Mouse (Mus musculus): ENCODE results near the gene Pde4b. TPM values are rescaled to one million over a fixed set of nuclear protein-coding genes. Genes with fewer than 3 reads are reported as not detected.
A peak's percentile ranks its signal among the peaks of the same experiment; 100 is the strongest.

Gene Pde4b
- polyA plus RNA-seq, 1 experiment from 2014 or later, result 32.1 TPM

DNA sequence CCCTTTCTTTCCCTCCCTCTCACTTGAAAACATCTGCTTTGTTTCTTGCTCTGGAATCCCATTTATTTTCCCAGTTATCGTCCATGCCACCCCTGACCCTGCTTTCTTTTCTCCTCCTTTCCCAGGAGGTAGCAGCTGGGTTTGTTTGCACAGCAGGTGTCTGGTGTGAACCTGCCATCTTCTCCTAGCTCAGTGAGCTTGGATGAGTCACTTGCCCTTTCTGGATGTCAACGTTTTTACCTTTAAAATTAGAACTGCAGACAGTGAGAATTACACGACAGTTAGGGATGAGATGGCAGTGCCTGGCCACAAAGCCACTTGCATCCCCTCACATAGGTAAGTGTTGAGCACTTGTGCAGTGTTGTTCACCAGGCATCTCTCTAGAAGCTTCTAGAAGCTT lies 84.3 kb downstream of the Pde4b start:
- ATAC-seq, result no peak
- Histone ChIP-seq H3K36me3 (ENCODE audit: control insufficient read depth, insufficient read depth) (no peaks in the 10 kb centered on the region), H3K4me3 (replicated peaks; ENCODE audit: low read length) (no peak overlapping the region), H3K27me3 (replicated peaks; ENCODE audit: control insufficient read depth, insufficient read depth, low read length) (no peaks in the 10 kb centered on the region), H3K4me2 (ENCODE audit: low read length) (no peak overlapping the region), H3K4me1 (replicated peaks; ENCODE audit: control insufficient read depth, insufficient read depth, low read length) (no peaks in the 10 kb centered on the region), H3K9me3 (ENCODE audit: control insufficient read depth, low read length) (no peaks in the 10 kb centered on the region), H3K9ac (replicated peaks; ENCODE audit: low read depth, low read length) (no peak overlapping the region), H3K27ac (ENCODE audit: low read length) (no peak overlapping the region)
- 53% methylated on average over 3 of the region's 3 CpGs for WGBS

GRCm38 (mm10) chr4:102172711-102173213 lies 85.4 kb downstream of the Pde4b start:
- H3K9ac ChIP-seq (replicated peaks; ENCODE audit: low read depth, low read length), result no peak overlapping the region

DNA sequence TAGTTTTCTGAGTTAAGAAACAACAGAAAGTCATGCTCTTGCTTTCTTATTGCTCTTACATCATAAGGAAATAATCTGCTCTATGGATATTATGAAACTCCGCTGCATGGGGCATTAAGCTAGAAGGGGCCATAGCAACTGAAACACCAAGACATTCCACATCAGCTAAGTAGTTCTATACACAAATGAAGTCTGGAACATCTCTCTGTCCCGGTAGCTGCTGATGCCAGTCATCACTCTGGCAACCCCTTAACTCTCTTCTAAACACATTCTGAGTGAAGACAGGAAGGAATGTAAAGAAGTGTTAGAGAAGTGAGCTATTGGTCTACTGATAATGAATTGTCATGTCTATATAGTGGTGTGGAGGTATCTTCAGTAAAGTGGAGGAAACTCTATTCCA lies 88.6 kb downstream of the Pde4b start:
- H3K4me1 ChIP-seq (replicated peaks; ENCODE audit: control insufficient read depth, insufficient read depth, low read length), result no peaks in the 10 kb centered on the region
- H3K27ac ChIP-seq (ENCODE audit: low read length), result no peak overlapping the region
- no peak overlapping the region for H3K4me3 ChIP-seq (replicated peaks; ENCODE audit: low read length)
- no peak overlapping the region for H3K9ac ChIP-seq (replicated peaks; ENCODE audit: low read depth, low read length)
- H3K4me2 ChIP-seq (ENCODE audit: low read length), result no peak overlapping the region
- no peak for ATAC-seq
- H3K36me3 ChIP-seq (ENCODE audit: control insufficient read depth, insufficient read depth), result no peaks in the 10 kb centered on the region
- no peaks in the 10 kb centered on the region for H3K9me3 ChIP-seq (ENCODE audit: control insufficient read depth, low read length)
- H3K27me3 ChIP-seq (replicated peaks; ENCODE audit: control insufficient read depth, insufficient read depth, low read length), result no peaks in the 10 kb centered on the region
- 88% methylated on average over 2 of the region's 2 CpGs for WGBS

More at GRCm38 (mm10) chr4:102172711-102173213, 85.4 kb downstream of the Pde4b start:
- H3K27ac ChIP-seq (ENCODE audit: low read length), result no peak overlapping the region
- no peak overlapping the region for H3K4me2 ChIP-seq (ENCODE audit: low read length)
- no peak overlapping the region for H3K4me3 ChIP-seq (replicated peaks; ENCODE audit: low read length)
- H3K27me3 ChIP-seq (replicated peaks; ENCODE audit: control insufficient read depth, insufficient read depth, low read length), result no peaks in the 10 kb centered on the region
- no peaks in the 10 kb centered on the region for H3K36me3 ChIP-seq (ENCODE audit: control insufficient read depth, insufficient read depth)
- 47% methylated on average over 7 of the region's 7 CpGs for WGBS
- no peaks in the 10 kb centered on the region for H3K4me1 ChIP-seq (replicated peaks; ENCODE audit: control insufficient read depth, insufficient read depth, low read length)
- H3K9me3 ChIP-seq (ENCODE audit: control insufficient read depth, low read length), result no peaks in the 10 kb centered on the region
- no peak for ATAC-seq

GRCm38 (mm10) chr4:102177258-102177657 lies 89.9 kb downstream of the Pde4b start:
- no peaks in the 10 kb centered on the region for H3K9me3 ChIP-seq (ENCODE audit: control insufficient read depth, low read length)
- no peak overlapping the region for H3K4me3 ChIP-seq (replicated peaks; ENCODE audit: low read length)
- no peak overlapping the region for H3K9ac ChIP-seq (replicated peaks; ENCODE audit: low read depth, low read length)
- H3K27ac ChIP-seq (ENCODE audit: low read length), result no peak overlapping the region
- ATAC-seq, result no peak
- no peaks in the 10 kb centered on the region for H3K27me3 ChIP-seq (replicated peaks; ENCODE audit: control insufficient read depth, insufficient read depth, low read length)
- no peaks in the 10 kb centered on the region for H3K4me1 ChIP-seq (replicated peaks; ENCODE audit: control insufficient read depth, insufficient read depth, low read length)
- H3K4me2 ChIP-seq (ENCODE audit: low read length), result no peak overlapping the region
- WGBS, result 86% methylated on average over 5 of the region's 5 CpGs
- H3K36me3 ChIP-seq (ENCODE audit: control insufficient read depth, insufficient read depth), result no peaks in the 10 kb centered on the region

DNA sequence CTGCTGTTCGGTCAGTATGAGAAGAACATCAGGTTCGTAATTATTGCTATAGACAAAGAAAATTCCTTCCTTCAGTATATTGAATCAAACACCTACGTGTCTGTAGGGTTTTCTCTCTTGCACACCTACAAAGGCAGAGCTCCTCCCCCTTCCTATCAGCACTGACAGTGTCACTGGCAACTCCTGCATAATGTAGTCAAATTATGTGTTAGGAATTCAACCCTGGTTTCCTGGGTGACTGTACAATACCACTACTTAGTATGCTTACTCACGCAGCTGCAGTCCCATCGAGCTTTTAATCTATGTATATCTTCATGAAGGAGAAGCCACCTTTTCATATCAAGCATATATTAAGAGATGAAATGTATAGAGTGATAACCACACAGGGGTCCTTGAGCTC lies 99.5 kb downstream of the Pde4b start:
- Histone ChIP-seq H3K36me3 (ENCODE audit: control insufficient read depth, insufficient read depth) (no peaks in the 10 kb centered on the region), H3K27me3 (replicated peaks; ENCODE audit: control insufficient read depth, insufficient read depth, low read length) (no peaks in the 10 kb centered on the region), H3K27ac (ENCODE audit: low read length) (no peak overlapping the region), H3K4me2 (ENCODE audit: low read length) (no peak overlapping the region), H3K9me3 (ENCODE audit: control insufficient read depth, low read length) (no peaks in the 10 kb centered on the region), H3K4me1 (replicated peaks; ENCODE audit: control insufficient read depth, insufficient read depth, low read length) (no peaks in the 10 kb centered on the region), H3K4me3 (replicated peaks; ENCODE audit: low read length) (no peak overlapping the region), H3K9ac (replicated peaks; ENCODE audit: low read depth, low read length) (no peak overlapping the region)
- WGBS, result 52% methylated on average over 5 of the region's 5 CpGs
- peak; percentile 89 for ATAC-seq

GRCm38 (mm10) chr4:102197707-102198106 lies 110.4 kb downstream of the Pde4b start:
- H3K4me3 ChIP-seq (replicated peaks; ENCODE audit: low read length), result no peak overlapping the region
- no peak for ATAC-seq
- H3K27me3 ChIP-seq (replicated peaks; ENCODE audit: control insufficient read depth, insufficient read depth, low read length), result no peaks in the 10 kb centered on the region
- H3K9me3 ChIP-seq (ENCODE audit: control insufficient read depth, low read length), result no peaks in the 10 kb centered on the region
- H3K27ac ChIP-seq (ENCODE audit: low read length), result no peak overlapping the region
- no peaks in the 10 kb centered on the region for H3K36me3 ChIP-seq (ENCODE audit: control insufficient read depth, insufficient read depth)
- H3K4me2 ChIP-seq (ENCODE audit: low read length), result no peak overlapping the region
- H3K9ac ChIP-seq (replicated peaks; ENCODE audit: low read depth, low read length), result no peak overlapping the region
- 77% methylated on average over 5 of the region's 5 CpGs for WGBS
- no peaks in the 10 kb centered on the region for H3K4me1 ChIP-seq (replicated peaks; ENCODE audit: control insufficient read depth, insufficient read depth, low read length)

- Histone ChIP-seq H3K27ac (ENCODE audit: low read length) (no peak overlapping the region), H3K9me3 (ENCODE audit: control insufficient read depth, low read length) (no peaks in the 10 kb centered on the region), H3K27me3 (replicated peaks; ENCODE audit: control insufficient read depth, insufficient read depth, low read length) (no peaks in the 10 kb centered on the region), H3K36me3 (ENCODE audit: control insufficient read depth, insufficient read depth) (no peaks in the 10 kb centered on the region), H3K9ac (replicated peaks; ENCODE audit: low read depth, low read length) (no peak overlapping the region), H3K4me3 (replicated peaks; ENCODE audit: low read length) (no peak overlapping the region), H3K4me1 (replicated peaks; ENCODE audit: control insufficient read depth, insufficient read depth, low read length) (no peaks in the 10 kb centered on the region), H3K4me2 (ENCODE audit: low read length) (no peak overlapping the region)
- no peak for ATAC-seq
- WGBS, result 75% methylated on average over 2 of the region's 2 CpGs
Measured at GRCm38 (mm10) chr4:102209773-102210172, 122.4 kb downstream of the Pde4b start.

DNA sequence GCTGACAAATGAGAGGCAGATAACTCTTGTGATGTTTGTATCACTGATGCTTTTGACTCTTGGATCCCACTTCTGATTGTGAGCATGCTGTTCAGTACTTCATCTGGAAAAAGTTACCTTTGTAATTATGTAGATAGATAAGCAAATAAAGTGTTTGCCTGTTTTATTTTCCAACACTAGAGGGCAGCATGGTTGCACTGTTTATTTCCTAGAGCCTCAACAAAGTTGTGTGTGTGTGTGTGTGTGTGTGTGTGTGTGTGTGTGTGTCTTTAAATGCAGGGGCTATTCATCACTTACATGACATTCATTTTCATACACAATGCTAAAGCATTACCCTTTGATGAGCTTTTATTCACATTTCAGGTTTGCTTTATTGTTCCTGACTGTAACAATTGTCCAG lies 139.4 kb downstream of the Pde4b start:
- H3K4me2 ChIP-seq (ENCODE audit: low read length), result no peak overlapping the region
- H3K4me1 ChIP-seq (replicated peaks; ENCODE audit: control insufficient read depth, insufficient read depth, low read length), result peaks cover 6% of the 10 kb centered on the region
- no peaks in the 10 kb centered on the region for H3K27me3 ChIP-seq (replicated peaks; ENCODE audit: control insufficient read depth, insufficient read depth, low read length)
- no peak overlapping the region for H3K27ac ChIP-seq (ENCODE audit: low read length)
- no peak overlapping the region for H3K9ac ChIP-seq (replicated peaks; ENCODE audit: low read depth, low read length)
- no peak for ATAC-seq
- no peaks in the 10 kb centered on the region for H3K9me3 ChIP-seq (ENCODE audit: control insufficient read depth, low read length)
- no peak overlapping the region for H3K4me3 ChIP-seq (replicated peaks; ENCODE audit: low read length)
- no peaks in the 10 kb centered on the region for H3K36me3 ChIP-seq (ENCODE audit: control insufficient read depth, insufficient read depth)

- no peak overlapping the region for H3K9ac ChIP-seq (replicated peaks; ENCODE audit: low read depth, low read length)
Measured at GRCm38 (mm10) chr4:102228953-102229586, 141.7 kb downstream of the Pde4b start.

GRCm38 (mm10) chr4:102230898-102231297 lies 143.6 kb downstream of the Pde4b start:
- WGBS, result 86% methylated on average over 1 of the region's 1 CpGs
- ATAC-seq, result no peak
- no peak overlapping the region for H3K4me2 ChIP-seq (ENCODE audit: low read length)
- H3K9me3 ChIP-seq (ENCODE audit: control insufficient read depth, low read length), result no peaks in the 10 kb centered on the region
- H3K36me3 ChIP-seq (ENCODE audit: control insufficient read depth, insufficient read depth), result no peaks in the 10 kb centered on the region
- H3K4me3 ChIP-seq (replicated peaks; ENCODE audit: low read length), result no peak overlapping the region
- H3K27ac ChIP-seq (ENCODE audit: low read length), result no peak overlapping the region
- H3K27me3 ChIP-seq (replicated peaks; ENCODE audit: control insufficient read depth, insufficient read depth, low read length), result no peaks in the 10 kb centered on the region
- H3K9ac ChIP-seq (replicated peaks; ENCODE audit: low read depth, low read length), result no peak overlapping the region
- peaks cover 9% of the 10 kb centered on the region for H3K4me1 ChIP-seq (replicated peaks; ENCODE audit: control insufficient read depth, insufficient read depth, low read length)

More at GRCm38 (mm10) chr4:102228953-102229586, 141.7 kb downstream of the Pde4b start:
- Histone ChIP-seq H3K4me2 (ENCODE audit: low read length) (0 out of 2 replicates have a peak overlapping the region, but pooled peaks have one; percentile 5), H3K27me3 (replicated peaks; ENCODE audit: control insufficient read depth, insufficient read depth, low read length) (no peaks in the 10 kb centered on the region), H3K4me3 (replicated peaks; ENCODE audit: low read length) (no peak overlapping the region), H3K4me1 (replicated peaks; ENCODE audit: control insufficient read depth, insufficient read depth, low read length) (peaks cover 6% of the 10 kb centered on the region), H3K36me3 (ENCODE audit: control insufficient read depth, insufficient read depth) (no peaks in the 10 kb centered on the region), H3K27ac (ENCODE audit: low read length) (0 out of 2 replicates have a peak overlapping the region, but pooled peaks have one; percentile 51), H3K9me3 (ENCODE audit: control insufficient read depth, low read length) (no peaks in the 10 kb centered on the region)
- WGBS, result 29% methylated on average over 7 of the region's 7 CpGs
- peak; percentile 66 for ATAC-seq
